Mouse (Mus musculus) neural tube, embryonic 15.5 days (tissue): ENCODE data around the gene Wfdc13. TPM values are rescaled to one million over a fixed set of nuclear protein-coding genes. Genes with fewer than 3 reads are reported as not detected.
A peak's percentile ranks its signal among the peaks of the same experiment; 100 is the strongest.
"Not testable (repeated sequence)": the region's sequence is repeated elsewhere in the genome, so short reads cannot be mapped to it uniquely, and the experiment has no call there.

Experiments
- ATAC-seq: fragments of 200-750 bp; cut with Nextera tagmentation; 2 replicates; pipeline ENCODE4 v1.8.0; 2017; ENCODE audit warnings: mild to moderate bottlenecking, moderate TSS enrichment, moderate library complexity; ENCODE audit not compliant: low FRiP score
- H3K27ac ChIP-seq: fragments of 300-500 bp; sonication (generic); replicated peaks from 2 replicates; pipeline ENCODE4 v1.5.1; 2015; ENCODE audit warnings: mild to moderate bottlenecking, inconsistent platforms
- H3K27me3 ChIP-seq: fragments of 300-500 bp; sonication (generic); replicated peaks from 2 replicates; pipeline ENCODE4 v1.6.1; 2015; ENCODE audit warnings: inconsistent platforms
- H3K36me3 ChIP-seq: fragments of 300-500 bp; sonication (generic); 2 replicates; pipeline ENCODE4 v1.6.1; 2015; ENCODE audit warnings: inconsistent platforms
- H3K4me1 ChIP-seq: fragments of 300-500 bp; sonication (generic); 2 replicates; pipeline ENCODE4 v1.6.1; 2015; ENCODE audit warnings: inconsistent platforms
- H3K4me2 ChIP-seq: fragments of 300-500 bp; sonication (generic); 2 replicates; pipeline ENCODE4 v1.6.1; 2015; ENCODE audit warnings: inconsistent platforms, mild to moderate bottlenecking, moderate library complexity
- H3K4me3 ChIP-seq: fragments of 300-500 bp; sonication (generic); replicated peaks from 2 replicates; pipeline ENCODE4 v1.5.1; 2015; ENCODE audit warnings: mild to moderate bottlenecking, inconsistent platforms
- H3K9ac ChIP-seq: fragments of 300-500 bp; sonication (generic); replicated peaks from 2 replicates; pipeline ENCODE4 v1.6.1; 2015; ENCODE audit warnings: mild to moderate bottlenecking, inconsistent platforms
- H3K9me3 ChIP-seq: fragments of 300-500 bp; sonication (generic); replicated peaks from 2 replicates; pipeline ENCODE4 v1.6.1; 2016; ENCODE audit warnings: inconsistent platforms
- WGBS: fragments of 180-500 bp; shearing (Covaris S2); methylation state at CpG from one replicate; pipeline ENCODE4 v1.1.7; 2015; ENCODE audit warnings: mixed read lengths; 5-methylcytosine and 5-hydroxymethylcytosine counted together
- polyA plus RNA-seq: library from polyadenylated mRNA; unstranded; fragments of >200 nt; fragmentation: Nextera tagmentation; extraction: Ambion mirVana; gene quantifications from 2 replicates; pipeline ENCODE4 v1.2.1, GENCODE M21; 2015

The Wfdc13 gene
- polyA plus RNA-seq, 1 experiment from 2014 or later, result not detected

GRCm38 (mm10) chr2:164676916-164677685, 7.8 kb upstream of the Wfdc13 start:
- no peak overlapping the region for H3K9ac ChIP-seq
- H3K9me3 ChIP-seq, result no peaks in the 10 kb centered on the region
- H3K4me1 ChIP-seq, result peaks cover 10% of the 10 kb centered on the region
- H3K27me3 ChIP-seq, result no peaks in the 10 kb centered on the region
- H3K27ac ChIP-seq, result no peak overlapping the region
- no peak overlapping the region for H3K4me3 ChIP-seq
- no peak overlapping the region for H3K4me2 ChIP-seq
- no peak for ATAC-seq
- 85% methylated on average over 16 of the region's 16 CpGs for WGBS
- H3K36me3 ChIP-seq, result no peaks in the 10 kb centered on the region

GRCm38 (mm10) chr2:164678848-164679625, 5.9 kb upstream of the Wfdc13 start:
- no peak overlapping the region for H3K27ac ChIP-seq
- 20% methylated on average over 19 of the region's 19 CpGs for WGBS
- H3K9ac ChIP-seq, result peak overlapping the region; percentile 40
- H3K27me3 ChIP-seq, result no peaks in the 10 kb centered on the region
- H3K36me3 ChIP-seq, result no peaks in the 10 kb centered on the region
- peaks cover 10% of the 10 kb centered on the region for H3K4me1 ChIP-seq
- peak; percentile 35 for ATAC-seq
- peak overlapping the region; percentile 57 for H3K4me2 ChIP-seq
- peak overlapping the region; percentile 37 for H3K4me3 ChIP-seq
- no peaks in the 10 kb centered on the region for H3K9me3 ChIP-seq

- no peak overlapping the region for H3K9ac ChIP-seq
- WGBS, result 49% methylated on average over 3 of the region's 3 CpGs
- no peak overlapping the region for H3K4me2 ChIP-seq
- H3K36me3 ChIP-seq, result no peaks in the 10 kb centered on the region
- no peaks in the 10 kb centered on the region for H3K9me3 ChIP-seq
- H3K27me3 ChIP-seq, result no peaks in the 10 kb centered on the region
- ATAC-seq, result no peak
- H3K27ac ChIP-seq, result no peak overlapping the region
- H3K4me3 ChIP-seq, result no peak overlapping the region
- peaks cover 10% of the 10 kb centered on the region for H3K4me1 ChIP-seq
Measured at GRCm38 (mm10) chr2:164679906-164680305, 5.0 kb upstream of the Wfdc13 start.

- 72% methylated on average over 4 of the region's 4 CpGs for WGBS
- ATAC-seq, result no peak
Measured at GRCm38 (mm10) chr2:164698201-164698600, 13.3 kb downstream of the Wfdc13 start, which contains the start of gene Spint4. Gene Spint4, plus strand, starts transcription at chr2:164698501.

GRCm38 (mm10) chr2:164700959-164701358, 16.1 kb downstream of the Wfdc13 start:
- H3K4me3 ChIP-seq, result no peak overlapping the region
- no peak overlapping the region for H3K9ac ChIP-seq
- H3K4me1 ChIP-seq, result no peaks in the 10 kb centered on the region
- no peaks in the 10 kb centered on the region for H3K27me3 ChIP-seq
- no peaks in the 10 kb centered on the region for H3K9me3 ChIP-seq
- no peak overlapping the region for H3K4me2 ChIP-seq
- no peak for ATAC-seq
- H3K36me3 ChIP-seq, result no peaks in the 10 kb centered on the region
- 81% methylated on average over 5 of the region's 5 CpGs for WGBS
- H3K27ac ChIP-seq, result no peak overlapping the region

More at GRCm38 (mm10) chr2:164698201-164698600, 13.3 kb downstream of the Wfdc13 start, which contains the start of gene Spint4:
- no peak within 1 kb of the TSS for H3K27ac ChIP-seq
- no peaks in the 10 kb centered on the region for H3K9me3 ChIP-seq
- no peak within 1 kb of the TSS for H3K4me2 ChIP-seq
- no peaks in the 10 kb centered on the region for H3K36me3 ChIP-seq
- no peak within 1 kb of the TSS for H3K4me3 ChIP-seq
- no peaks in the 10 kb centered on the region for H3K27me3 ChIP-seq
- no peak within 1 kb of the TSS for H3K9ac ChIP-seq
- H3K4me1 ChIP-seq, result no peaks in the 10 kb centered on the region

GRCm38 (mm10) chr2:164701761-164702160, 16.9 kb downstream of the Wfdc13 start:
- 82% methylated on average over 5 of the region's 5 CpGs for WGBS
- H3K4me1 ChIP-seq, result no peaks in the 10 kb centered on the region
- ATAC-seq, result no peak
- no peak overlapping the region for H3K4me3 ChIP-seq
- H3K4me2 ChIP-seq, result no peak overlapping the region
- no peaks in the 10 kb centered on the region for H3K27me3 ChIP-seq
- H3K36me3 ChIP-seq, result no peaks in the 10 kb centered on the region
- H3K9ac ChIP-seq, result no peak overlapping the region
- no peak overlapping the region for H3K27ac ChIP-seq
- no peaks in the 10 kb centered on the region for H3K9me3 ChIP-seq

- WGBS, result 77% methylated on average over 5 of the region's 5 CpGs
- ATAC-seq, result no peak
Measured at GRCm38 (mm10) chr2:164704235-164704634, 19.3 kb downstream of the Wfdc13 start.

GRCm38 (mm10) chr2:164705328-164705727, 20.4 kb downstream of the Wfdc13 start:
- Histone ChIP-seq H3K4me2 (no peak overlapping the region), H3K27ac (no peak overlapping the region)
- ATAC-seq, result no peak

More at GRCm38 (mm10) chr2:164704235-164704634, 19.3 kb downstream of the Wfdc13 start:
- H3K27me3 ChIP-seq, result no peaks in the 10 kb centered on the region
- no peak overlapping the region for H3K27ac ChIP-seq
- no peaks in the 10 kb centered on the region for H3K4me1 ChIP-seq
- H3K9me3 ChIP-seq, result no peaks in the 10 kb centered on the region
- no peaks in the 10 kb centered on the region for H3K36me3 ChIP-seq
- no peak overlapping the region for H3K4me2 ChIP-seq
- no peak overlapping the region for H3K9ac ChIP-seq
- H3K4me3 ChIP-seq, result no peak overlapping the region

GRCm38 (mm10) chr2:164705991-164706390, 21.1 kb downstream of the Wfdc13 start:
- Histone ChIP-seq H3K27me3 (no peaks in the 10 kb centered on the region), H3K4me2 (no peak overlapping the region), H3K9me3 (no peaks in the 10 kb centered on the region), H3K4me1 (no peaks in the 10 kb centered on the region), H3K4me3 (no peak overlapping the region), H3K36me3 (no peaks in the 10 kb centered on the region), H3K9ac (no peak overlapping the region), H3K27ac (no peak overlapping the region)
- ATAC-seq, result no peak
- WGBS, result 93% methylated on average over 14 of the region's 14 CpGs

More at GRCm38 (mm10) chr2:164705328-164705727, 20.4 kb downstream of the Wfdc13 start:
- no peaks in the 10 kb centered on the region for H3K4me1 ChIP-seq
- H3K36me3 ChIP-seq, result no peaks in the 10 kb centered on the region
- no peaks in the 10 kb centered on the region for H3K27me3 ChIP-seq
- H3K9me3 ChIP-seq, result no peaks in the 10 kb centered on the region
- no peak overlapping the region for H3K4me3 ChIP-seq
- WGBS, result 94% methylated on average over 6 of the region's 6 CpGs
- no peak overlapping the region for H3K9ac ChIP-seq

- Histone ChIP-seq H3K4me2 (no peak within 1 kb of the TSS), H3K27ac (no peak within 1 kb of the TSS), H3K36me3 (no peaks in the 10 kb centered on the region), H3K9ac (no peak within 1 kb of the TSS), H3K27me3 (no peaks in the 10 kb centered on the region), H3K4me3 (no peak within 1 kb of the TSS), H3K4me1 (no peaks in the 10 kb centered on the region), H3K9me3 (no peaks in the 10 kb centered on the region)
- no peak for ATAC-seq
- WGBS, result 84% methylated on average over 6 of the region's 6 CpGs
Measured at GRCm38 (mm10) chr2:164715005-164715404, 30.1 kb downstream of the Wfdc13 start, which contains the start of gene Spint5. Gene Spint5, plus strand, starts transcription at chr2:164715305.

- not testable (repeated sequence) for H3K27me3 ChIP-seq, H3K4me2 ChIP-seq, H3K9ac ChIP-seq, ATAC-seq, H3K36me3 ChIP-seq, H3K9me3 ChIP-seq, H3K4me3 ChIP-seq, H3K27ac ChIP-seq, H3K4me1 ChIP-seq
- WGBS, result 94% methylated on average over 23 of the region's 23 CpGs
Measured at GRCm38 (mm10) chr2:164716194-164716786, 31.4 kb downstream of the Wfdc13 start.
